Mouse (Mus musculus) embryonic facial prominence, embryonic 11.5 days (tissue): ENCODE measurements around the gene Cd5. TPM values are rescaled to one million over a fixed set of nuclear protein-coding genes. Genes with fewer than 3 reads are reported as not detected.
A peak's percentile ranks its signal among the peaks of the same experiment; 100 is the strongest.

Experiments
- ATAC-seq: fragments of 200-750 bp; cut with Nextera tagmentation; replicated peaks from 2 replicates; pipeline ENCODE4 v1.8.0; 2017; ENCODE audit warnings: low read depth; ENCODE audit not compliant: insufficient number of reproducible peaks, low FRiP score, low TSS enrichment
- DNase-seq: peaks from one replicate; pipeline ENCODE4 v3.0.0-alpha.2; 2015; ENCODE audit warnings: low spot score
- H3K27ac ChIP-seq: fragments of 300-500 bp; sonication (generic); replicated peaks from 2 replicates; pipeline ENCODE4 v1.5.1; 2014; ENCODE audit warnings: mild to moderate bottlenecking, low read depth, low read length, control low read depth
- H3K27me3 ChIP-seq: fragments of 300-500 bp; sonication (generic); 2 replicates; pipeline ENCODE4 v1.6.1; 2014; ENCODE audit warnings: mild to moderate bottlenecking, low read length, moderate library complexity, mixed read lengths; ENCODE audit not compliant: control insufficient read depth, insufficient read depth
- H3K36me3 ChIP-seq: fragments of 300-500 bp; sonication (generic); replicated peaks from 2 replicates; pipeline ENCODE4 v1.6.1; 2014; ENCODE audit warnings: low read depth, mild to moderate bottlenecking, low read length, moderate library complexity, mixed read lengths; ENCODE audit not compliant: control insufficient read depth, insufficient read depth
- H3K4me1 ChIP-seq: fragments of 300-500 bp; sonication (generic); 2 replicates; pipeline ENCODE4 v1.6.1; 2014; ENCODE audit warnings: low read length, mixed read lengths; ENCODE audit not compliant: control insufficient read depth, insufficient read depth
- H3K4me2 ChIP-seq: fragments of 300-500 bp; sonication (generic); 2 replicates; pipeline ENCODE4 v1.6.1; 2014; ENCODE audit warnings: low read depth, mild to moderate bottlenecking, control low read depth, low read length, moderate library complexity
- H3K4me3 ChIP-seq: fragments of 300-500 bp; sonication (generic); 2 replicates; pipeline ENCODE4 v1.5.1; 2014; ENCODE audit warnings: low read depth, low read length, control low read depth
- H3K9ac ChIP-seq: fragments of 300-500 bp; sonication (generic); replicated peaks from 2 replicates; pipeline ENCODE4 v1.6.1; 2014; ENCODE audit warnings: mild to moderate bottlenecking, control low read depth, low read length
- H3K9me3 ChIP-seq: fragments of 300-500 bp; sonication (generic); replicated peaks from 2 replicates; pipeline ENCODE4 v1.6.1; 2016; ENCODE audit warnings: mild to moderate bottlenecking, low read length, inconsistent platforms, mixed read lengths; ENCODE audit not compliant: control insufficient read depth
- WGBS: fragments of 180-500 bp; shearing (Covaris S2); extraction: QIAGEN DNeasy Blood & Tissue Kit; methylation state at CpG from one replicate; pipeline ENCODE4 v1.1.7; 2014; 5-methylcytosine and 5-hydroxymethylcytosine counted together
- polyA plus RNA-seq: library from polyadenylated mRNA; unstranded; fragments of >200 nt; fragmentation: Nextera tagmentation; extraction: Ambion mirVana; gene quantifications from 2 replicates; pipeline ENCODE4 v1.2.1, GENCODE M21; 2014

Gene Cd5
- polyA plus RNA-seq, 1 experiment from 2014 or later = 0.15 TPM

DNA sequence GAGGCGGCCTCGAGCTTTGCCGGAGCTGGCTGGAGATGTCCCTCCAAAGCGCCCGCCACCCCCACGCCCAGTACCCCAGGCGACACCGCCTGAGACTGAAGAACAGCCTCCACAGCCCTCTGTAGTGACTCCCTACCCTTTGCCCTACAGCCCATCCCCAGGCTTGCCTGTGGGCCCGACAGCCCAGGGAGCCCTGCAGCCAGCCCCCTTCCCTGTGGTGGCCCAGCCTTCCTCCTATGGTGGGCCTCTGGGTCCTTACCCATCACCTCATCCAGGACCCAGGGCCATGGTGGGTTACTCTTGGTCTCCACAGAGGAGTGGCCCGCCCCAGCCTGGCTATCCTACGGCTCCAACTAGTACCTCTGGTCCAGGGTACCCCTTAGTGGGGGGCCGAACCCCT lies 26.2 kb downstream of the Cd5 start:
- H3K27ac ChIP-seq = no peak overlapping the region
- DNase-seq = no peak
- H3K4me2 ChIP-seq = no peak overlapping the region
- no peak overlapping the region for H3K4me3 ChIP-seq
- H3K9ac ChIP-seq = no peak overlapping the region
- no peaks in the 10 kb centered on the region for H3K27me3 ChIP-seq
- WGBS = 96% methylated on average over 12 of the region's 12 CpGs
- 0 out of 2 replicates have a peak, but pooled peaks have one; percentile 8 for ATAC-seq
- H3K4me1 ChIP-seq = no peaks in the 10 kb centered on the region
- H3K36me3 ChIP-seq = peaks cover 4% of the 10 kb centered on the region
- H3K9me3 ChIP-seq = no peaks in the 10 kb centered on the region

DNA sequence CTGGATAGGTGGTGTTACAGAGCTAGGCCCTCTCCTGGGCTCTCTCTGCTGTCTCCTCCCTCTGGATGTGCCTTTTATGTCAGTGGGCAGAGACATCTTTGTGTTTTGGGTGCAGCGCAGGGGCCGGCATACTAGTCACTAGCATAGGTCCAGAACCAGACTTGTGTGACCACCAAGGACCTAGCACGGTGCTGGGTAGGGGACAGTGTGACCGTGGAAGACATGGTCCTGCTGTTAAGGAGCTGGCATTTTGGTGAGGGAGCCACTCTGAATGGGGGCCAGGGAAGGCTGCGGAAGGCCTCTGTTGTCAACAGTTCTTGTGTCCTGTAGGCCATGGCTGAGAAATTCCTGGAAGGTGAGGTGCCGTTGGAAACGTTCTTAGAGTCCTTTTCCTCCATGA lies 26.6 kb downstream of the Cd5 start:
- ATAC-seq (no peak), DNase-seq (no peak)
- Histone ChIP-seq H3K9me3 (no peaks in the 10 kb centered on the region), H3K4me2 (no peak overlapping the region), H3K36me3 (peaks cover 4% of the 10 kb centered on the region), H3K4me3 (no peak overlapping the region), H3K9ac (no peak overlapping the region), H3K4me1 (no peaks in the 10 kb centered on the region), H3K27me3 (no peaks in the 10 kb centered on the region), H3K27ac (no peak overlapping the region)
- WGBS = 92% methylated on average over 7 of the region's 7 CpGs

DNA sequence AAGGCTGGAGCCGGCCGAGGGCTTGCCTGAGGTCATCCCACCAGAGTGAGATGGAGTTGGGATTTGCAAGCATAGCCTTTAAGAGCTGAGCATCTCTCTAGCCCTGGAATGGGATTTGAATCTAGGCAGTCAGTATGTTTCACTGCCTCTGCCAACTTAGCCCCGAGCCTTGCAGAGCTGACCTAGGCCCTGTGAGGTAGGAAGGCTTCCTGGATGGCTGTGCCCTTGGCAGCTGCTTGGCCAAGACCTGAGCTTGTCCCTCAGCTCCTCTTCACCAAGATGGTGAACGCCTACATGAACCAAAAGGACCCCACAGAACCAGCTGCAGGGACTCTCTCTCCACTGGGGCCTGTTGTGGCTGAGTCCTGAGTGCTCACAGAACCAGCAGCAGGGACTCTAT lies 28.1 kb downstream of the Cd5 start:
- Histone ChIP-seq H3K4me1 (no peaks in the 10 kb centered on the region), H3K9ac (no peak overlapping the region), H3K4me3 (no peak overlapping the region), H3K36me3 (peaks cover 4% of the 10 kb centered on the region), H3K27ac (no peak overlapping the region), H3K27me3 (no peaks in the 10 kb centered on the region), H3K9me3 (no peaks in the 10 kb centered on the region), H3K4me2 (no peak overlapping the region)
- WGBS = 82% methylated on average over 4 of the region's 4 CpGs
- no peak for ATAC-seq
- no peak for DNase-seq

DNA sequence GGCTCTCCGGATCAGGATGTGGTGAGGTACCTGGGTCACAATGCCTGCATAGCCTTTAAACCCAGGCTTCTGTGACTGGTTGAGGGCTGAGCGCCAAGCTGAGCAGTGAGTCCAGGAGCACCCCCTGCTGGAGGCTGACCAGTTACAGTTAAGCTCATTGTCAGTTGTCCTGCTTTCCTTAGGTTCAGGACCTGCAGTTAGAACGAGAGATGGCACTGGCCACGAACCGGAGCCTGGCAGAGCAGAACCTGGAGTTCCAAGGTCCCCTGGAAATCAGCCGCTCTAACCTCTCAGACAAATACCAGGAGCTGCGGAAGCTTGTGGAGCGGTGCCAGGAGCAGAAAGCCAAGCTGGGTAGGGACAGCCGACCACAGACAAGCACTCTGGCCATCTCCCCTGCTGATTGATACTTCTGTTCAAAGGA lies 28.7 kb downstream of the Cd5 start:
- no peak overlapping the region for H3K4me3 ChIP-seq
- H3K9me3 ChIP-seq = no peaks in the 10 kb centered on the region
- no peak overlapping the region for H3K27ac ChIP-seq
- DNase-seq (peak; percentile 44), ATAC-seq (peak; percentile 25; the same call in 1 of the 2 replicates)
- no peak overlapping the region for H3K9ac ChIP-seq
- no peaks in the 10 kb centered on the region for H3K27me3 ChIP-seq
- H3K36me3 ChIP-seq = peaks cover 4% of the 10 kb centered on the region
- H3K4me2 ChIP-seq = no peak overlapping the region
- H3K4me1 ChIP-seq = no peaks in the 10 kb centered on the region
- 78% methylated on average over 9 of the region's 9 CpGs for WGBS

DNA sequence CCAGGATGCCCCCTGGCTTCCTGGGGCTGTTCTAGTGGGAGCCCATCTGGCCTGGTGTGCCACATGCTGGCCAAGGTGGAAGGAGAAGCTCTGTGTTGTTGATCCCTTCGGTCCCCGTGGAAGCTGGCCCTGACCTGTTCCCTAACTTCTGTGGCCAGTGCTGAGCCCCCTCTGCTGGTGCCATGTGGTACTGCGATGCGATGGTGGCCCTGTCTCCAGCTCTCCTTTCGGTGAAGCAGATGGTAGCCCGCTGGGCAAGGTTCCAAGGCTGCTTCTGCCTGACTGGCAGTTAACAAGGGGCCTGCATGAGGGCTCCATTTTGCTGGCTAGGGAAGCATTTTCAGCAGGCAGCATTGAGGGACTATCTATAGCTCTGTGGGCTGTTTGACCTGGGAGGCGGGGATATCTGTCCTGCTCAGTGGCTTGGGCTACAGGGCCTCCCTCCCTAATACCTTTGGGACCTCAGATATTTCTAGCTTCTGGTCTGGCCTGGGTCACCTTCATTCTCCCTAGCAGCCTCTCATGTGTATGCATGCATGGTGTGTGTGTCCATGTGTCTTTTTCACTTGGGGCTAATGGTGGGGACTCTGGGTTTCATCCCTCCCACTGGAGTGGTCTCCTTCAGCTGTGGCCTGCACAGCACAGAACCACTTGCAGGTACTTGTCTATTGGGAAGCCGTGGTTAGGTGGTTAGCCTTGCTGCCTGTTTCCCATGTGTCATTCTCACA lies 29.3 kb downstream of the Cd5 start:
- no peak overlapping the region for H3K9ac ChIP-seq
- whole genome bisulfite sequencing = 24% methylated on average over 8 of the region's 8 CpGs
- H3K36me3 ChIP-seq = peaks cover 4% of the 10 kb centered on the region
- peak; percentile 88 for DNase-seq
- H3K4me3 ChIP-seq = no peak overlapping the region
- no peaks in the 10 kb centered on the region for H3K4me1 ChIP-seq
- no peaks in the 10 kb centered on the region for H3K9me3 ChIP-seq
- no peak overlapping the region for H3K4me2 ChIP-seq
- H3K27me3 ChIP-seq = no peaks in the 10 kb centered on the region
- no peak overlapping the region for H3K27ac ChIP-seq
- ATAC-seq = peak; percentile 58

DNA sequence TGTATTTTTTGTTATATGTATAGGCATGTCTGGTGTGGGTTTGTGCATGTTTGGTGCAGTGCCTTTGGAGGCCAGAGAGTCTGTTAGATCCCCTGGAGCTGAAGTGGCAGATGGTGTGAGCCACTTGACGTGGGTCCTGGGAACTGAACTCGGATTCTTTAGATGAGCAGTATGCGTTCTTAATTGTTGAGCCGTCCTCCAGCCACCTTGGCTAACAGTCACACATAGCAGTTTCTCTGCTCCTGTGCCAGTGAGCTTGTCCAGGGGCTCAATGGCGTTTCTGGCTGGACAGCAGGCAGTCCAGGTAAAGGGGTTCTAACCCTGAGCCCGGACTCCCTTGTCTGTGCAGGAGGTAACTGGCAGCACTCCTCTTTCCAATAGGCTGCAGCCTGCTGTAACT lies 29.9 kb downstream of the Cd5 start:
- H3K4me3 ChIP-seq = no peak overlapping the region
- DNase-seq = no peak
- no peak overlapping the region for H3K27ac ChIP-seq
- ATAC-seq = no peak
- no peaks in the 10 kb centered on the region for H3K4me1 ChIP-seq
- no peak overlapping the region for H3K9ac ChIP-seq
- H3K27me3 ChIP-seq = no peaks in the 10 kb centered on the region
- 65% methylated on average over 6 of the region's 6 CpGs for WGBS
- no peak overlapping the region for H3K4me2 ChIP-seq
- no peaks in the 10 kb centered on the region for H3K9me3 ChIP-seq
- peaks cover 4% of the 10 kb centered on the region for H3K36me3 ChIP-seq

DNA sequence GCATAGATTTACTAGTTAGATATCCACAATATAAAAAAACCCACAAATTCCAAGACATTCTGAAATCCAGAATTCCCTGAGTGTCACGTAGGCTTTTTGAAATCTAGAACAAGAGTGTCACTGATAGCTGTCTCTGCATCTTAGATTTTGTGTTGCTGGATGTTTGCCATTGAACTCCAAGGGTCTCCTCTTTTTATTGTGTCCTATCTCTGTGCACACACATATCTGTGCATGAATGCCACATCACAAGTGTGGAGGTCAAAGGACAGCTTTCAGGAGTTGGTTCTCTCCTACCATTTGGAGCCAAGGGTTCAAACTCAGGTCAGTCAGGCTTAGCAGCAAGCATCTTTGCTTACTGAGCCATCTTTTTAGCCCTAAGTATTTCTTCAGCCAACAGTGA lies 30.9 kb downstream of the Cd5 start:
- peaks cover 4% of the 10 kb centered on the region for H3K36me3 ChIP-seq
- no peak for DNase-seq

DNA sequence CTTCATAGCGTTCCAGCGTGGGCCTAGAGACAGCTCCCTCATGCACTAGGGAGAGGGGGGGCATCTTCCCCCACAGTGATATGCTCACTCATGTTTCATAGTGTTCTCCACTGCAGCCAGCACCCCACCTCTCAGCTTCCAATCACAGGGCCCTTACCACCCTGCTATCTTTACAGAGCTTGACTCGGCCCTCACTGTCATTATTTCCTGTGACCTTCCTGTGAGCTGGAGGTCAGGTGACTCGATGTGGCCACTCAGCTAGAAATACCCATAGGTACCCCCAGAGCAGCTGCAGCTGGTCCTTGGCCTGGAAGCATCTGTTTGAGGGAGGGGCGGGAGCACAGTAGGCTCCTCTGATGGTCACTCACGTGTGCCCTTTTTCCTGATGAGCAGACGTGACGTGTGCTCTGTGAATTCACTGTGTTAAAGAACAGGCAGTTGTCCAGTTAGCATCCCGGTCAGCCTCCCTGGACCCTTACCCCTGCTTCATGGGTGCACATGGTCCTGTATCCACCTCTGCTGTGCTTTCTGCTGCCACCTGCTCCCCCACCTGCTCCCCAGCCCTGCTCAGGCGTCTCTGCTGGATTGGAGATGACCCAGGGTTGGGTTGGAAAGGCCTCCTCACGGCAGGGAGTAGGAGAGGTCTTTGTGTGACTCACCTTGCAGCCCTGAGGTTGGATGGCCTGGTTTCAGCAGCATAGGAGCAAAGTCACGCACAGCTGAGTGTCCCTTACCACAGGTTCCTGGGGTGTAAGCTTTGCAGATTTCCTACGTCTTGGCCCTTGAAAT lies 31.5 kb downstream of the Cd5 start:
- ATAC-seq (no peak), DNase-seq (no peak)
- no peak overlapping the region for H3K27ac ChIP-seq
- H3K9me3 ChIP-seq = no peaks in the 10 kb centered on the region
- no peak overlapping the region for H3K4me3 ChIP-seq
- H3K4me2 ChIP-seq = no peak overlapping the region
- 74% methylated on average over 13 of the region's 13 CpGs for WGBS
- no peaks in the 10 kb centered on the region for H3K27me3 ChIP-seq
- no peaks in the 10 kb centered on the region for H3K4me1 ChIP-seq
- no peak overlapping the region for H3K9ac ChIP-seq
- H3K36me3 ChIP-seq = peaks cover 4% of the 10 kb centered on the region; the same call in 1 of the 2 replicates

More for the DNA sequence above, 30.9 kb downstream of the Cd5 start:
- 83% methylated on average over 1 of the region's 1 CpGs for WGBS
- no peaks in the 10 kb centered on the region for H3K9me3 ChIP-seq
- no peak for ATAC-seq
- H3K9ac ChIP-seq = no peak overlapping the region
- no peak overlapping the region for H3K27ac ChIP-seq
- no peak overlapping the region for H3K4me2 ChIP-seq
- H3K4me1 ChIP-seq = no peaks in the 10 kb centered on the region
- no peak overlapping the region for H3K4me3 ChIP-seq
- no peaks in the 10 kb centered on the region for H3K27me3 ChIP-seq
